Mouse (Mus musculus) G1E (cell line): ENCODE results near the gene Fosl2.

ENCODE experiments used
- CTCF ChIP-seq: IDR thresholded peaks from 2 replicates; pipeline ENCODE4 v1.5.1; 2012; ENCODE audit warnings: low read depth, low read length, inconsistent platforms, mixed read lengths
- TAL1 ChIP-seq: conservative IDR thresholded peaks from 2 replicates; pipeline ENCODE4 v1.6.1; 2012; ENCODE audit warnings: low read depth, low read length, inconsistent platforms, mixed read lengths

GRCm38 (mm10) chr5:32141899-32142298 lies 6.3 kb downstream of the Fosl2 start:
- TF ChIP-seq CTCF (no peak), TAL1 (no peak)
